Mouse (Mus musculus) left cerebral cortex, adult 18-20 months (tissue): Measurements from ENCODE around the gene Tedc1. TPM values are rescaled to one million over a fixed set of nuclear protein-coding genes. Genes with fewer than 3 reads are reported as not detected.

ENCODE experiments used
- DNase-seq, 2 experiments: peaks; one replicate each; pipeline ENCODE4 v3.0.0; 2021 to 2022; ENCODE audit warnings: low spot score in 2 of 2, mixed read lengths in 1 of 2
- total RNA-seq, 2 experiments: library from RNA; stranded (reverse); gene quantifications; 2 replicates each; pipeline ENCODE4 v1.2.3; 2021

Tedc1 gene
- total RNA-seq, 2 experiments from 2014 or later: 1.00 to 1.4 TPM

- no peak for DNase-seq
Measured at GRCm38 (mm10) chr12:113152272-113152661, 4.0 kb upstream of the Tedc1 start.

- no peak for DNase-seq
Measured at GRCm38 (mm10) chr12:113152991-113153525, 3.2 kb upstream of the Tedc1 start.

GRCm38 (mm10) chr12:113153971-113154370, 2.2 kb upstream of the Tedc1 start:
- DNase-seq: no peak

GRCm38 (mm10) chr12:113154747-113155075, 1.5 kb upstream of the Tedc1 start:
- no peak for DNase-seq

- no peak for DNase-seq
Measured at GRCm38 (mm10) chr12:113155076-113155771, 997 bp upstream of the Tedc1 start.

GRCm38 (mm10) chr12:113156540-113156929, 314 bp downstream of the Tedc1 start:
- no peak for DNase-seq

- no peak for DNase-seq
Measured at GRCm38 (mm10) chr12:113157002-113157401, 781 bp downstream of the Tedc1 start.

- DNase-seq: no peak
Measured at GRCm38 (mm10) chr12:113157521-113157920, 1.3 kb downstream of the Tedc1 start.

GRCm38 (mm10) chr12:113157971-113158370, 1.8 kb downstream of the Tedc1 start:
- DNase-seq: no peak

GRCm38 (mm10) chr12:113163561-113164006, 7.4 kb downstream of the Tedc1 start:
- DNase-seq: no peak

- DNase-seq: no peak
Measured at GRCm38 (mm10) chr12:113168031-113168536, 11.9 kb downstream of the Tedc1 start.

- DNase-seq: no peak
Measured at GRCm38 (mm10) chr12:113176960-113177725, 20.9 kb downstream of the Tedc1 start.

- no peak for DNase-seq
Measured at GRCm38 (mm10) chr12:113181020-113181419, 24.8 kb downstream of the Tedc1 start.

GRCm38 (mm10) chr12:113184945-113185344, 28.7 kb downstream of the Tedc1 start:
- DNase-seq: no peak

- DNase-seq: peak in 1 of 2 experiments; percentile 50
Measured at GRCm38 (mm10) chr12:113185442-113186291, 29.4 kb downstream of the Tedc1 start, which contains the start of gene Tmem121. Tmem121 (plus strand) TSS chr12:113185930.

GRCm38 (mm10) chr12:113186326-113187010, 30.2 kb downstream of the Tedc1 start:
- DNase-seq: no peak

- no peak for DNase-seq
Measured at GRCm38 (mm10) chr12:113187011-113187375, 30.8 kb downstream of the Tedc1 start.

GRCm38 (mm10) chr12:113187584-113188295, 31.5 kb downstream of the Tedc1 start:
- DNase-seq: peak; percentile 95 to 97

- DNase-seq: no peak
Measured at GRCm38 (mm10) chr12:113188349-113189055, 32.3 kb downstream of the Tedc1 start.
